Mouse (Mus musculus) heart, embryonic 11.5 days (tissue): ENCODE results near the gene Ctnna3. TPM values are rescaled to one million over a fixed set of nuclear protein-coding genes. Genes with fewer than 3 reads are reported as not detected.

ENCODE experiments used
- ATAC-seq: fragments of 200-750 bp; cut with Nextera tagmentation; replicated peaks from 2 replicates; pipeline ENCODE4 v1.8.0; 2017; ENCODE audit warnings: moderate library complexity; ENCODE audit not compliant: insufficient number of reproducible peaks, low FRiP score, low TSS enrichment
- H3K27ac ChIP-seq: fragments of 300-500 bp; sonication (generic); 2 replicates; pipeline ENCODE4 v1.5.1; 2014; ENCODE audit warnings: mild to moderate bottlenecking, low read depth, low read length
- H3K27me3 ChIP-seq: fragments of 300-500 bp; sonication (generic); 2 replicates; pipeline ENCODE4 v1.6.1; 2014; ENCODE audit warnings: mild to moderate bottlenecking, low read length, mixed read lengths; ENCODE audit not compliant: control insufficient read depth, insufficient read depth
- H3K36me3 ChIP-seq: fragments of 300-500 bp; sonication (generic); 2 replicates; pipeline ENCODE4 v1.6.1; 2014; ENCODE audit warnings: mild to moderate bottlenecking, low read length, moderate library complexity, mixed read lengths; ENCODE audit not compliant: control insufficient read depth, insufficient read depth
- H3K4me1 ChIP-seq: fragments of 300-500 bp; sonication (generic); 2 replicates; pipeline ENCODE4 v1.6.1; 2014; ENCODE audit warnings: low read length; ENCODE audit not compliant: control insufficient read depth, insufficient read depth
- H3K4me2 ChIP-seq: fragments of 300-500 bp; sonication (generic); 2 replicates; pipeline ENCODE4 v1.6.1; 2014; ENCODE audit warnings: mild to moderate bottlenecking, moderate library complexity
- H3K4me3 ChIP-seq: fragments of 300-500 bp; sonication (generic); 2 replicates; pipeline ENCODE4 v1.5.1; 2014; ENCODE audit warnings: low read depth, low read length
- H3K9ac ChIP-seq: fragments of 300-500 bp; sonication (generic); 2 replicates; pipeline ENCODE4 v1.6.1; 2014; ENCODE audit warnings: mild to moderate bottlenecking, low read depth, low read length, moderate library complexity
- H3K9me3 ChIP-seq: fragments of 300-500 bp; sonication (generic); replicated peaks from 2 replicates; pipeline ENCODE4 v1.6.1; 2016; ENCODE audit warnings: low read length; ENCODE audit not compliant: control insufficient read depth
- WGBS: fragments of 180-500 bp; shearing (Covaris S2); extraction: QIAGEN DNeasy Blood & Tissue Kit; methylation state at CpG from one replicate; pipeline ENCODE4 v1.1.7; 2014; ENCODE audit not compliant: insufficient replicate concordance; 5-methylcytosine and 5-hydroxymethylcytosine counted together
- polyA plus RNA-seq: library from polyadenylated mRNA; unstranded; fragments of >200 nt; fragmentation: Nextera tagmentation; extraction: Ambion mirVana; gene quantifications from 2 replicates; pipeline ENCODE4 v1.2.1, GENCODE M21; 2014

The Ctnna3 gene
- polyA plus RNA-seq, 1 experiment from 2014 or later, result 19.0 TPM

DNA sequence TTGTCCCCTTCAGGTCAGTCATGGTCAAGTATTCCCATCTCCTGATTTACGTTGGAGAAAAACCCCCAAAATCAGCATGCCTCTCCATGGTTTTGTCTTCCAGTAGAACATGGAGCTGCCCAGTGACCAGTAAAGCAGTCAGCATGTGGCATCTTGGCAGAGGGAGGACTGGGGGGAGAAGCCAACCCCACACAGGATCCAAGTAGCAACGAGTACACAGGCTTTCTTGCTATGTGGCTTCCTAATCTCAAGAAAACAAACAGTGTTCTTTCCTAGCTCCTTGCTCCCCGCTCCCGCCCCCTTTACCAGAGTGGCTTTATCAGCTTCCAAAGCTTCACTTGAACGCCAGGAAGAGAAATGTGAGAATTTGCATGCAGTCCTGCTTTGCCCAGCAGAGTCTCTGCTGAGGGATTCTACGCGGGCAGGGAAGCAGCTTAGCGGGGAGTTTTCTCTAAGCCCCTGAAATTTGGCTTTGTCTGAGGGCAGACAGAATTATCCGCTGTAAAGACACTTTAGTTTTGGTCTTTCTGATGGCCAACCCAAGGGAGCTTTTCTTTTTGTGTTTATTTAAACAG is 380.2 kb downstream of the Ctnna3 start:
- Histone ChIP-seq H3K36me3 (no peaks in the 10 kb centered on the region), H3K9ac (no peak overlapping the region), H3K27ac (peak overlapping the region; percentile 43; the same call in 1 of the 2 replicates), H3K27me3 (no peaks in the 10 kb centered on the region), H3K4me1 (peaks cover 13% of the 10 kb centered on the region), H3K4me2 (peak overlapping the region; percentile 36), H3K4me3 (no peak overlapping the region), H3K9me3 (no peaks in the 10 kb centered on the region)
- ATAC-seq, result no peak
- WGBS, result 13% methylated on average over 9 of the region's 9 CpGs

DNA sequence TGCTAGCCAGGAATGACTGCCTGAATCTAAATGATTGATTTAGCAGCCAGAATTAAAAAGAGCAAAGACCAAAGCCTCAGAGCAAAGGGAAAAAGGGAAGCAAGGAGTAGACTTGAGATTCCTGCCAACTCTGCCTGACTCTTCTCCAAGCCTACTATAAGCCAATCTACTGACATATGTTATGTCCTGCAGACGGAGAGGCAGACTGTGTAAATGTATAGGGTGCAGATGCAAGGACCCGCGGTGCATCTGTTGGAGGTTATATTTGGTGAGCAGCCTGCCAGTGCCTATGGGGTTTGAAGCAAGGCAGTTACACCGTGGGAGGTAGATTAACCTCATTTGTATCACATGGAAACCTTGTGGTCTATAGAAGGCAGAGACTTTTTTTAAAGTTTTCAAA is 409.1 kb downstream of the Ctnna3 start:
- 81% methylated on average over 4 of the region's 4 CpGs for WGBS
- no peaks in the 10 kb centered on the region for H3K4me1 ChIP-seq
- no peaks in the 10 kb centered on the region for H3K27me3 ChIP-seq
- no peaks in the 10 kb centered on the region for H3K9me3 ChIP-seq
- no peak for ATAC-seq
- no peak overlapping the region for H3K27ac ChIP-seq
- H3K36me3 ChIP-seq, result no peaks in the 10 kb centered on the region
- H3K4me2 ChIP-seq, result no peak overlapping the region
- no peak overlapping the region for H3K9ac ChIP-seq
- H3K4me3 ChIP-seq, result no peak overlapping the region

DNA sequence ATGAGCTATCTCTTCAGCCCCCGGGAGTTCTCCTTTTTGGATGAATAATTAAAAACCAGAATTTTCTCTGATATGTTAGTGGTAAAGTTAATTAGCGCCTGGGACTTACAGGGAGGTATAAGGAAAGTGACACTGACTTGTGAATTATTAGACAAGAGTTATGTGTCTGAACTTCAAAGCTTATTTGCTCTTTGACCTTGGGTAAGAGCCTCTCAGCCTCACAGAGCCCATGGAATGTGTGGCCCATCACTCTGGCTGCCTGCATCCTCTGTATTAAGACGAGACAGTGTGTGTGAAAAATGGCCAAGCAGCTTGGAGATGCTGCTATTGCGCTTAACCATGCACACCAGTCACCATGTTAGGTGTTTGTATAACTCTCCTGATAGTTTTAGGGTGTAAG is 422.0 kb downstream of the Ctnna3 start:
- no peak overlapping the region for H3K27ac ChIP-seq
- no peak overlapping the region for H3K4me3 ChIP-seq
- no peak overlapping the region for H3K4me2 ChIP-seq
- no peaks in the 10 kb centered on the region for H3K36me3 ChIP-seq
- no peak for ATAC-seq
- H3K9me3 ChIP-seq, result no peaks in the 10 kb centered on the region
- H3K9ac ChIP-seq, result no peak overlapping the region
- 74% methylated on average over 4 of the region's 4 CpGs for WGBS
- H3K4me1 ChIP-seq, result no peaks in the 10 kb centered on the region
- no peaks in the 10 kb centered on the region for H3K27me3 ChIP-seq

DNA sequence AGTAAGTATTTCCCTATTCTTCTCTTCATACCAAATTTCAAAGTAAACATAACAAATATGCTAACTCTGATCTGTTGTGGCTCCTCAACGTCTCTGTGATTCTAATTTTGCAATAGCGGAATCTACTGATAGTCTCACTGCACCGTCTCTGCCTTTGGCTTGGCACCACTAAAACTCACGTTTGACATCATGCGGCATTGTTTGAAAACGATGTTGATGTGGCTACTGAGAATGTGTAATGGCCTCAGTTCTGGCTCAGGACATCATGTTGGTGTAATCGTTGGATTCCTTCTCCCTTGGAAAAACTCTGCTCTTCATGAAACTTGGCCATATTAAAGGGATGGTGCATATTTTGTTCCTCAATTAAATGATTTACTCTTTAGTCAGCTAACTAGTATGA is 439.2 kb downstream of the Ctnna3 start:
- Histone ChIP-seq H3K27me3 (no peaks in the 10 kb centered on the region), H3K9ac (no peak overlapping the region), H3K27ac (no peak overlapping the region), H3K9me3 (no peaks in the 10 kb centered on the region), H3K4me1 (0 out of 2 replicates have a peak, but pooled peaks cover 3% of the 10 kb centered on the region), H3K36me3 (no peaks in the 10 kb centered on the region), H3K4me3 (no peak overlapping the region), H3K4me2 (no peak overlapping the region)
- ATAC-seq, result no peak
- 82% methylated on average over 7 of the region's 7 CpGs for WGBS

DNA sequence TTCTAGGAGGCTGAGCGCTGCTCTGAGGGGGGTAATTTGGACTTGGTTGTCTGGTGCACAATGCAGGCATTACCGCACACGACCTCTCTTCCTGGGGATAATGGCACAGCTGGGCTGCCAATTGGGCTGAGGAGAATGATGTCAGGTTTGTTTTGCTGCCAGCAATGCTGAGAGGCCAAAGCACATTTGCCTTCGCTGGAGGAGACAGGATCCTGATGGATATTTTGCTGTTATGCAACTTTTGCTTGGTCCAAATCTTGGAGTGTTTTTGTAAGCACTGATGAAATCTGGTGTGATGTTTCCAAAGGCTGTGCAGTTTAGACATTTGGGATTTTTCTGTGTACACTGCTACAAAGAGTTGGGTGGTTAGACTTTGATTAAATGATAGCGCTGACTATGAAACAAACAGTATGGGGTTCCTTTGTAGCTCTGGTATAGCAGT is 450.6 kb downstream of the Ctnna3 start:
- ATAC-seq, result no peak
- H3K9me3 ChIP-seq, result no peaks in the 10 kb centered on the region
- peaks cover 6% of the 10 kb centered on the region; the same call in 1 of the 2 replicates for H3K4me1 ChIP-seq
- no peak overlapping the region for H3K9ac ChIP-seq
- no peak overlapping the region for H3K27ac ChIP-seq
- no peak overlapping the region for H3K4me2 ChIP-seq
- WGBS, result 83% methylated on average over 5 of the region's 5 CpGs
- no peak overlapping the region for H3K4me3 ChIP-seq
- no peaks in the 10 kb centered on the region for H3K36me3 ChIP-seq
- no peaks in the 10 kb centered on the region for H3K27me3 ChIP-seq

DNA sequence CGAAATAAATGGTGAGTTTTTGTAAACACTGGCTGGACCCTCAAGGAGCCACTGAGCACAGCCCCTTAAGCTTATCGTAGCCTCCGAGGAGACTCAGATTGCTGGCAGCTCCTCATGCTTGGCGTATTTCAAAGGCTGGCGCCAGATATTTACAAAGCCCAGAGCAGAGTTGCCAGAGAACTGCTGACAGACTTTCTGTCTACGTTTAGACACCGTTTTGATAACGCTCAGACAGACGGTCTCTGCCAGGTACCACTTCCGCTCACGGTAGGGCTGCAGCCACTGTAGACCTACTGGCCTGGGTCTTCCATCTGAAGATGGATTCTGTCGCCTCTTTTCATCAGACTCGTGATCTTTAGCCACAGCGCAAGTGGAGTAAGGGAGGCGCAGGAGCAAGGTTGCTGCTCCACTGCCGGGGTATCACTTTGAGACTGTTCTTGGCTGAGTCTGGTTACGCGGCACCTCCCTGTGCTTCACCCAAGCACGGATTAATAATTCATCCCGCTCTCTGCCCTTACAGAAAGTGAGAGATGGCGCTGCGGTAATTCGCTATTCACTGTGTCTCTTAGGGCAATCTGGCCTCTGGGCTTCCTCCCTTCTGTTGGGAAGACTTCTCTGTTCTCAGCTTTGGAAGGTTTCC is 456.7 kb downstream of the Ctnna3 start:
- 38% methylated on average over 23 of the region's 23 CpGs for WGBS
- ATAC-seq, result no peak
- Histone ChIP-seq H3K27me3 (no peaks in the 10 kb centered on the region), H3K4me1 (peaks cover 6% of the 10 kb centered on the region; the same call in 1 of the 2 replicates), H3K9me3 (no peaks in the 10 kb centered on the region), H3K36me3 (no peaks in the 10 kb centered on the region), H3K27ac (peak overlapping the region; percentile 58), H3K4me3 (peak overlapping the region; percentile 36), H3K9ac (0 out of 2 replicates have a peak overlapping the region, but pooled peaks have one; percentile 39), H3K4me2 (peak overlapping the region; percentile 62)

DNA sequence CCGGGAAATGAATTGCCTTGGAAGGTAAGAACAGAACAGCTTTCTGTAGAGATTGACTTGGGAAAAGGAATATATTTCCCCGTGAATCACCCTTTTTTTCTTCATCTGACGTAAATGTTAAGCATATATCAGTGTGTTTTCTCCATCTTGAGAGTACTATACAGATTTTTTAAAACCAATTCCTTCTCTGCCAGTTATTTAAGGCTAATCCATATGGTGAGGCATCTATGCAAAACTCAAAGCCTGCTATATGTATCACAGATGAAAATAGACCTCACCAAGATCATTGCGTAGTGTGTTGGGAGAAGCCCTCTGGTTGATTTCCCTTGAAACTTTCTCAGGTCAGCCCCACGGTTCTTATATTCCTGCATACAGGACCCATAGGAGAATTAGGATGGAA is 464.7 kb downstream of the Ctnna3 start:
- no peak overlapping the region for H3K27ac ChIP-seq
- no peak for ATAC-seq

DNA sequence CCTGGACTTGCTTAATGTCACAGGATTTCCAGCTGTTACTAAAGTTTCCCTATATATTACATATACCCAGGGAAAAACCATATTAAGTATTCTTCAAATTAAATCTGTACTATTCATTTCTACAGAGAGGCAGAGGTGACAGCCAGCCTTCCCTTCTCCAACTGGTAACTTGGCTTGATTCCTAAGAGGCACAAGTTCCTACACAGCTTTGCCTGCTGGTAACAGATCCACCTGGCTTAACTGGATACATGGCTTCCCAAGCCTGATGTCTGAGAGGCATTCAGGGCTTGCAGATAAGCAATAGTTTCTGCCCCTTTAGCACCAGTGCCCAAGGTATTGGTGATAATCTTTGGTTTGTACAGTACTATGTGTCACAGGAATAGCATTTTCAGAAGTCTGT is 470.0 kb downstream of the Ctnna3 start:
- H3K4me1 ChIP-seq, result no peaks in the 10 kb centered on the region
- no peak overlapping the region for H3K4me3 ChIP-seq
- no peak overlapping the region for H3K9ac ChIP-seq
- no peaks in the 10 kb centered on the region for H3K27me3 ChIP-seq
- no peak for ATAC-seq
- no peaks in the 10 kb centered on the region for H3K9me3 ChIP-seq
- no peaks in the 10 kb centered on the region for H3K36me3 ChIP-seq
- no peak overlapping the region for H3K4me2 ChIP-seq
- no peak overlapping the region for H3K27ac ChIP-seq

More for the DNA sequence above, 464.7 kb downstream of the Ctnna3 start:
- no peak overlapping the region for H3K4me2 ChIP-seq
- H3K4me1 ChIP-seq, result no peaks in the 10 kb centered on the region
- H3K36me3 ChIP-seq, result no peaks in the 10 kb centered on the region
- H3K27me3 ChIP-seq, result no peaks in the 10 kb centered on the region
- WGBS, result 91% methylated on average over 5 of the region's 5 CpGs
- no peaks in the 10 kb centered on the region for H3K9me3 ChIP-seq
- H3K4me3 ChIP-seq, result no peak overlapping the region
- H3K9ac ChIP-seq, result no peak overlapping the region

DNA sequence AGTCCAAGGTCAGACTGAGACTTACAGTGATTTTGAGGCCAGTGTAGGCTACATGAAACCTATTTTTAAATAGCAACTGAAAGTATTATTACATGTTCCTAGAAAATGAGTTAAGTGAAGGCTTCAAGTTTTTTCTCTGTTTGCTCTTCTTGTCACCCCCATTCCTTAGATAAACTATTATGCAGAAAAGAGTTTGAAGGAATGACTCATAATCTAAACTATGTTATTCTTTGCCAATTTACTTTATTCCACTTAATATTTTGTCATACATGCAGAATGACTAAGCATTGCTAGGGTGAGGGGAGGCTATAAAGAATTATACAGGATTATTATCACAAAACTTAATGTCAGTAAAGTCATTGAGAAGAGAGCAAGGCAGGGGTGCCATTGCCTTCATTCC is 479.0 kb downstream of the Ctnna3 start:
- Histone ChIP-seq H3K27me3 (no peaks in the 10 kb centered on the region), H3K4me1 (no peaks in the 10 kb centered on the region), H3K9ac (no peak overlapping the region), H3K27ac (no peak overlapping the region), H3K4me3 (no peak overlapping the region), H3K4me2 (no peak overlapping the region), H3K9me3 (no peaks in the 10 kb centered on the region), H3K36me3 (no peaks in the 10 kb centered on the region)
- ATAC-seq, result no peak
